Mouse (Mus musculus): ENCODE measurements at regions not wholly inside any gene's neighbourhood (a gene's known extent, or its start where the extent isn't known, plus 50 kb on each side); places are given as distances from the start of the nearest gene placed in this dataset.
"Not testable (repeated sequence)": the region's sequence is repeated elsewhere in the genome, so short reads cannot be mapped to it uniquely, and the experiment has no call there.

- DNase-seq: not testable (repeated sequence)
These were observed 96.7 kb downstream of the Zfp369 start for GRCm38 (mm10) chr13:65375273-65375672.

- DNase-seq: not testable (repeated sequence)
These were observed 100.8 kb downstream of the Zfp369 start for GRCm38 (mm10) chr13:65379411-65379810.

GRCm38 (mm10) chr13:65414990-65415389 lies 97.5 kb upstream of the Gm10139 start:
- not testable (repeated sequence) for DNase-seq

- DNase-seq: peak in 1 of 2 experiments; percentile 0
These were observed 92.3 kb upstream of the Gm10139 start for GRCm38 (mm10) chr13:65420201-65420600.

All from cerebellum, postnatal 25 days (tissue).